Mouse (Mus musculus) heart, embryonic 11.5 days (tissue): Measurements from ENCODE around the gene Tnfsfm13. TPM values are rescaled to one million over a fixed set of nuclear protein-coding genes. Genes with fewer than 3 reads are reported as not detected.

ENCODE experiments used
- ATAC-seq: fragments of 200-750 bp; cut with Nextera tagmentation; replicated peaks from 2 replicates; pipeline ENCODE4 v1.8.0; 2017; ENCODE audit warnings: moderate library complexity; ENCODE audit not compliant: insufficient number of reproducible peaks, low FRiP score, low TSS enrichment
- H3K27ac ChIP-seq: fragments of 300-500 bp; sonication (generic); 2 replicates; pipeline ENCODE4 v1.5.1; 2014; ENCODE audit warnings: mild to moderate bottlenecking, low read depth, low read length
- H3K27me3 ChIP-seq: fragments of 300-500 bp; sonication (generic); 2 replicates; pipeline ENCODE4 v1.6.1; 2014; ENCODE audit warnings: mild to moderate bottlenecking, low read length, mixed read lengths; ENCODE audit not compliant: control insufficient read depth, insufficient read depth
- H3K36me3 ChIP-seq: fragments of 300-500 bp; sonication (generic); 2 replicates; pipeline ENCODE4 v1.6.1; 2014; ENCODE audit warnings: mild to moderate bottlenecking, low read length, moderate library complexity, mixed read lengths; ENCODE audit not compliant: control insufficient read depth, insufficient read depth
- H3K4me1 ChIP-seq: fragments of 300-500 bp; sonication (generic); 2 replicates; pipeline ENCODE4 v1.6.1; 2014; ENCODE audit warnings: low read length; ENCODE audit not compliant: control insufficient read depth, insufficient read depth
- H3K4me2 ChIP-seq: fragments of 300-500 bp; sonication (generic); 2 replicates; pipeline ENCODE4 v1.6.1; 2014; ENCODE audit warnings: mild to moderate bottlenecking, moderate library complexity
- H3K4me3 ChIP-seq: fragments of 300-500 bp; sonication (generic); 2 replicates; pipeline ENCODE4 v1.5.1; 2014; ENCODE audit warnings: low read depth, low read length
- H3K9ac ChIP-seq: fragments of 300-500 bp; sonication (generic); 2 replicates; pipeline ENCODE4 v1.6.1; 2014; ENCODE audit warnings: mild to moderate bottlenecking, low read depth, low read length, moderate library complexity
- H3K9me3 ChIP-seq: fragments of 300-500 bp; sonication (generic); replicated peaks from 2 replicates; pipeline ENCODE4 v1.6.1; 2016; ENCODE audit warnings: low read length; ENCODE audit not compliant: control insufficient read depth
- WGBS: fragments of 180-500 bp; shearing (Covaris S2); extraction: QIAGEN DNeasy Blood & Tissue Kit; methylation state at CpG from one replicate; pipeline ENCODE4 v1.1.7; 2014; ENCODE audit not compliant: insufficient replicate concordance; 5-methylcytosine and 5-hydroxymethylcytosine counted together
- polyA plus RNA-seq: library from polyadenylated mRNA; unstranded; fragments of >200 nt; fragmentation: Nextera tagmentation; extraction: Ambion mirVana; gene quantifications from 2 replicates; pipeline ENCODE4 v1.2.1, GENCODE M21; 2014

Gene Tnfsfm13
- polyA plus RNA-seq, 1 experiment from 2014 or later, result 3.0 TPM

GRCm38 (mm10) chr11:69686377-69686776 lies 9.5 kb downstream of the Tnfsfm13 start:
- Histone ChIP-seq H3K36me3 (no peaks in the 10 kb centered on the region), H3K27me3 (no peaks in the 10 kb centered on the region; the same call in 1 of the 2 replicates), H3K4me3 (no peak overlapping the region), H3K9ac (0 out of 2 replicates have a peak overlapping the region, but pooled peaks have one; percentile 39), H3K27ac (no peak overlapping the region), H3K4me1 (0 out of 2 replicates have a peak, but pooled peaks cover 5% of the 10 kb centered on the region), H3K9me3 (no peaks in the 10 kb centered on the region), H3K4me2 (peak overlapping the region; percentile 9; the same call in 1 of the 2 replicates)
- ATAC-seq, result no peak
- WGBS, result 13% methylated on average over 4 of the region's 4 CpGs

- WGBS, result 72% methylated on average over 10 of the region's 10 CpGs
- Histone ChIP-seq H3K4me3 (no peak within 1 kb of the TSS), H3K4me2 (peak within 1 kb of the TSS; percentile 9; the same call in 1 of the 2 replicates), H3K27ac (peak within 1 kb of the TSS; percentile 59), H3K9me3 (no peaks in the 10 kb centered on the region), H3K9ac (0 out of 2 replicates have a peak within 1 kb of the TSS, but pooled peaks have one; percentile 39), H3K27me3 (no peaks in the 10 kb centered on the region; the same call in 1 of the 2 replicates), H3K36me3 (no peaks in the 10 kb centered on the region), H3K4me1 (peaks cover 9% of the 10 kb centered on the region)
- ATAC-seq, result no peak
Measured at GRCm38 (mm10) chr11:69685526-69686148, 10.3 kb downstream of the Tnfsfm13 start, which contains the start of gene Tnfsf13. Gene Tnfsf13 (minus strand): TSS chr11:69685784.

- H3K4me1 ChIP-seq, result peaks cover 16% of the 10 kb centered on the region
- H3K4me2 ChIP-seq, result no peak overlapping the region
- peaks cover 2% of the 10 kb centered on the region; the same call in 1 of the 2 replicates for H3K36me3 ChIP-seq
- H3K9me3 ChIP-seq, result no peaks in the 10 kb centered on the region
- H3K27me3 ChIP-seq, result no peaks in the 10 kb centered on the region; the same call in 1 of the 2 replicates
- H3K4me3 ChIP-seq, result no peak overlapping the region
- WGBS, result 85% methylated on average over 6 of the region's 6 CpGs
- no peak for ATAC-seq
- peak overlapping the region; percentile 41; the same call in 1 of the 2 replicates for H3K27ac ChIP-seq
- H3K9ac ChIP-seq, result 0 out of 2 replicates have a peak overlapping the region, but pooled peaks have one; percentile 16
Measured at GRCm38 (mm10) chr11:69684936-69685335, 11.0 kb downstream of the Tnfsfm13 start.

GRCm38 (mm10) chr11:69684128-69684745 lies 11.7 kb downstream of the Tnfsfm13 start:
- Histone ChIP-seq H3K4me3 (no peak overlapping the region), H3K9me3 (no peaks in the 10 kb centered on the region), H3K27ac (no peak overlapping the region), H3K4me2 (no peak overlapping the region), H3K4me1 (peaks cover 17% of the 10 kb centered on the region), H3K27me3 (no peaks in the 10 kb centered on the region; the same call in 1 of the 2 replicates), H3K36me3 (peaks cover 2% of the 10 kb centered on the region; the same call in 1 of the 2 replicates), H3K9ac (no peak overlapping the region)
- ATAC-seq, result no peak
- 71% methylated on average over 12 of the region's 12 CpGs for WGBS

- Histone ChIP-seq H3K27me3 (no peaks in the 10 kb centered on the region; the same call in 1 of the 2 replicates), H3K9me3 (no peaks in the 10 kb centered on the region), H3K36me3 (peaks cover 3% of the 10 kb centered on the region), H3K4me3 (no peak overlapping the region), H3K27ac (no peak overlapping the region), H3K4me2 (no peak overlapping the region), H3K4me1 (peaks cover 17% of the 10 kb centered on the region), H3K9ac (no peak overlapping the region; the same call in 1 of the 2 replicates)
- ATAC-seq, result no peak
- 73% methylated on average over 7 of the region's 7 CpGs for WGBS
Measured at GRCm38 (mm10) chr11:69683576-69683975, 12.3 kb downstream of the Tnfsfm13 start.

GRCm38 (mm10) chr11:69682840-69683533 lies 12.9 kb downstream of the Tnfsfm13 start:
- no peak for ATAC-seq
- H3K9ac ChIP-seq, result peak overlapping the region; percentile 84; the same call in 1 of the 2 replicates
- H3K27me3 ChIP-seq, result no peaks in the 10 kb centered on the region; the same call in 1 of the 2 replicates
- peaks cover 17% of the 10 kb centered on the region for H3K4me1 ChIP-seq
- H3K36me3 ChIP-seq, result peaks cover 9% of the 10 kb centered on the region
- H3K9me3 ChIP-seq, result no peaks in the 10 kb centered on the region
- 0 out of 2 replicates have a peak overlapping the region, but pooled peaks have one; percentile 82 for H3K27ac ChIP-seq
- peak overlapping the region; percentile 96 for H3K4me2 ChIP-seq
- no peak overlapping the region; the same call in 1 of the 2 replicates for H3K4me3 ChIP-seq
- 28% methylated on average over 12 of the region's 12 CpGs for WGBS

GRCm38 (mm10) chr11:69682209-69682839 lies 13.6 kb downstream of the Tnfsfm13 start:
- ATAC-seq, result peak; percentile 6; the same call in 1 of the 2 replicates
- H3K9ac ChIP-seq, result peak overlapping the region; percentile 84
- H3K4me1 ChIP-seq, result peaks cover 17% of the 10 kb centered on the region
- H3K9me3 ChIP-seq, result no peaks in the 10 kb centered on the region
- H3K4me3 ChIP-seq, result peak overlapping the region; percentile 80
- peak overlapping the region; percentile 82 for H3K27ac ChIP-seq
- H3K27me3 ChIP-seq, result no peaks in the 10 kb centered on the region; the same call in 1 of the 2 replicates
- H3K36me3 ChIP-seq, result peaks cover 11% of the 10 kb centered on the region
- H3K4me2 ChIP-seq, result peak overlapping the region; percentile 96
- WGBS, result 25% methylated on average over 24 of the region's 24 CpGs
